Mouse (Mus musculus): ENCODE data around the gene Mrpl43.

Gene Mrpl43

DNA sequence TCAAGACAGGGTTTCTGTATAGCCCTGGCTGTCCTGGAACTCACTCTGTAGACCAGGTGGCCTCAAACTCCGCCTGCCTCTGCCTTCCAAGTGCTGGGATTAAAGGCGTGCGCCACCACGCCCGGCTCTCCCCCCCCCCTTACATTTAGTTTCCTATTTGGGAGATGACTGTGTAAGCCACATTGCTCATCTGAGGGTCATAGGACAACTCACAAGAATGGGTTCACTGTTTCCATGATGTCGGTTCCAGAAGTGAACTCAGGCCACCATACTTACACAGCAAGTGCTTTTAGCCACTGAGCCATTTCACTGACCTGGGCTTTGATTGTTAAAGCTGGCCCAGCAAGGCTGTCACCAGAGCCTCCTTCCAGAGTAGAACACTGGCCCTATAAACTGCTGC, 29.1 kb downstream of the Mrpl43 start:
- no peak for DNase-seq (ENCODE audit: low read depth, low spot score)

DNA sequence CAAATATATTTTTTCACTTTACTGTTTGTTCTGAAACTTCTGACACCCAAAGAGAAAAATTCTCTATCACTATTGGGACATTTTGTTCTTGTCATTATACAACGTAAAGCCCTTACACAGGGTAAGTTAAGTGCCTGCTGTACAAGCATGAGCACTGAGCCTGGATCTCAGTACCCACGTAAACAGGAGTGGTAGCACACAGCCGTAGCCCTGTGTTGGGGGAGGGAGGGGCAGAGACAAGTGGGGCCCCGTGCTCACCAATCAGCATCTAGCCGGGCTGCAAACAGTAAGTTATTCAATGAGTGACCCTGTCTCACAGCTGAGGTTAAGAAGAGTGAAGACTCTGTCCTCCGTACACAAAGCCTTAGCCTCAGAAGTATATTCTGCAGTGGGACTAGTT, 29.6 kb downstream of the Mrpl43 start:
- DNase-seq (ENCODE audit: low read depth, low spot score): no peak

- no peak for DNase-seq (ENCODE audit: low read depth, low spot score)
Observed at GRCm38 (mm10) chr19:44968329-44968728, 37.9 kb downstream of the Mrpl43 start.

DNA sequence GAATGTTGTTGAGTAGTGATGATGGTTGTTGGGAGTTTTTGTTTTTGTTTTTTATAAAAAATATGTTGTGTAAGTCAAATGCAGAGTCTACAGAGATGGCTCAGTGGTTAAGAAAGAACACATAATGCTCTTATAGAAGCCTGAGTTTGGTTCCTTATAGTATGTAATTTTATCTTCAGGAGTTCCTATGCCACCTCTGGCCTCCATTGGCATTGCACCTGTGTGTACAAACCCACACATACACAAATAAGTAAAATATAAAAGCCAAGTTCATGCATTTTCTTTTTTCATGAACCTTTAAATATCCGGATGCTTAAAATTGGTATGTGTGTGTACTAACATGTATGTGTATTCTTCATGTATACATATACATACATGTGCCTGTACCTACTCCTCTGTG, 40.3 kb downstream of the Mrpl43 start:
- peak; percentile 37 for DNase-seq (ENCODE audit: low read depth, low spot score)

GRCm38 (mm10) chr19:44959633-44960032, 46.6 kb downstream of the Mrpl43 start:
- no peak for DNase-seq (ENCODE audit: low read depth, low spot score)
